Mouse (Mus musculus) left cerebral cortex, postnatal 10 days (tissue): Measurements from ENCODE around the gene Slc7a11. TPM values are rescaled to one million over a fixed set of nuclear protein-coding genes. Genes with fewer than 3 reads are reported as not detected.

Experiments used
- DNase-seq, 2 experiments: peaks; one replicate each; pipeline ENCODE4 v3.0.0; 2021 to 2022; ENCODE audit warnings: low spot score in 2 of 2, mixed read lengths in 1 of 2; ENCODE audit errors: extremely low spot score in 1 of 2
- intact Hi-C: fragments of 180-260 bp; cut with DNase I; formaldehyde crosslinking; loops from one replicate; pipeline ENCODE4 v1.15.1; 2025
- total RNA-seq, 2 experiments: library from RNA; stranded (reverse); gene quantifications; 2 replicates each; pipeline ENCODE4 v1.2.3; 2021

Slc7a11 gene
- total RNA-seq, 2 experiments from 2014 or later = 15.4 to 23.0 TPM

- peak; percentile 41 to 43 for DNase-seq
- intact Hi-C loops = no loop called here
Measured at GRCm38 (mm10) chr3:50421480-50422277, 21.7 kb downstream of the Slc7a11 start.

GRCm38 (mm10) chr3:50419161-50419560, 24.3 kb downstream of the Slc7a11 start:
- intact Hi-C loops = no loop called here
- no peak for DNase-seq

GRCm38 (mm10) chr3:50406771-50407170, 36.6 kb downstream of the Slc7a11 start:
- DNase-seq = no peak
- intact Hi-C loops = no loop called here

GRCm38 (mm10) chr3:50405915-50406314, 37.5 kb downstream of the Slc7a11 start:
- intact Hi-C loops = no loop called here
- DNase-seq = no peak

GRCm38 (mm10) chr3:50388786-50389185, 54.6 kb downstream of the Slc7a11 start:
- no peak for DNase-seq
- intact Hi-C loops = loop anchor here (10.0 kb wide), 1 partner anchor 736 kb away; no protein-coding TSS in a partner anchor

- intact Hi-C loops = loop anchor here (10.0 kb wide), 1 partner anchor 737 kb away; no protein-coding TSS in a partner anchor
- DNase-seq = no peak
Measured at GRCm38 (mm10) chr3:50388288-50388687, 55.1 kb downstream of the Slc7a11 start.

- intact Hi-C loops = loop anchor here (10.0 kb wide), 1 partner anchor 738 kb away; no protein-coding TSS in a partner anchor
- DNase-seq = no peak
Measured at GRCm38 (mm10) chr3:50387280-50387679, 56.1 kb downstream of the Slc7a11 start.

GRCm38 (mm10) chr3:50386561-50387221, 56.7 kb downstream of the Slc7a11 start:
- intact Hi-C loops = loop anchor here (10.0 kb wide), 1 partner anchor 738 kb away; no protein-coding TSS in a partner anchor
- no peak for DNase-seq

- no peak for DNase-seq
- intact Hi-C loops = loop anchor here (10.0 kb wide), 1 partner anchor 739 kb away; no protein-coding TSS in a partner anchor
Measured at GRCm38 (mm10) chr3:50386066-50386465, 57.3 kb downstream of the Slc7a11 start.

GRCm38 (mm10) chr3:50382729-50383128, 60.7 kb downstream of the Slc7a11 start:
- DNase-seq = no peak
- intact Hi-C loops = loop anchor here (5.0 to 10.0 kb wide), 2 partner anchors 520 to 742 kb away; no protein-coding TSS in a partner anchor

- DNase-seq = no peak
- intact Hi-C loops = loop anchor here (5.0 to 10.0 kb wide), 2 partner anchors 520 to 743 kb away; no protein-coding TSS in a partner anchor
Measured at GRCm38 (mm10) chr3:50381861-50382693, 61.3 kb downstream of the Slc7a11 start.

GRCm38 (mm10) chr3:50381160-50381860, 62.1 kb downstream of the Slc7a11 start:
- DNase-seq = peak; percentile 87 to 91
- intact Hi-C loops = loop anchor here (5.0 to 10.0 kb wide), 2 partner anchors 521 to 743 kb away; no protein-coding TSS in a partner anchor

- DNase-seq = no peak
- intact Hi-C loops = loop anchor here (5.0 to 10.0 kb wide), 4 partner anchors 73 to 1285 kb away; no protein-coding TSS in a partner anchor
Measured at GRCm38 (mm10) chr3:50379942-50380341, 63.5 kb downstream of the Slc7a11 start.

- peak in 1 of 2 experiments; percentile 23 for DNase-seq
- intact Hi-C loops = loop anchor here (5.0 to 10.0 kb wide), 2 partner anchors 68 to 1281 kb away; no protein-coding TSS in a partner anchor
Measured at GRCm38 (mm10) chr3:50375477-50375876, 67.9 kb downstream of the Slc7a11 start.

- intact Hi-C loops = loop anchor here (10.0 kb wide), 1 partner anchor 1275 kb away; no protein-coding TSS in a partner anchor
Measured at GRCm38 (mm10) chr3:50369791-50370190, 73.6 kb downstream of the Slc7a11 start.

GRCm38 (mm10) chr3:50367175-50367574, 76.2 kb downstream of the Slc7a11 start:
- no peak for DNase-seq
- intact Hi-C loops = no loop called here

More at GRCm38 (mm10) chr3:50369791-50370190, 73.6 kb downstream of the Slc7a11 start:
- DNase-seq = no peak

- intact Hi-C loops = no loop called here
Measured at GRCm38 (mm10) chr3:50363659-50364058, 79.8 kb downstream of the Slc7a11 start.

GRCm38 (mm10) chr3:50347081-50347480, 96.3 kb downstream of the Slc7a11 start:
- no peak for DNase-seq
- intact Hi-C loops = no loop called here

More at GRCm38 (mm10) chr3:50363659-50364058, 79.8 kb downstream of the Slc7a11 start:
- DNase-seq = no peak
